Comparison of ENCODE assay signal across 22 mouse cellular contexts in the genomic region with DNA sequence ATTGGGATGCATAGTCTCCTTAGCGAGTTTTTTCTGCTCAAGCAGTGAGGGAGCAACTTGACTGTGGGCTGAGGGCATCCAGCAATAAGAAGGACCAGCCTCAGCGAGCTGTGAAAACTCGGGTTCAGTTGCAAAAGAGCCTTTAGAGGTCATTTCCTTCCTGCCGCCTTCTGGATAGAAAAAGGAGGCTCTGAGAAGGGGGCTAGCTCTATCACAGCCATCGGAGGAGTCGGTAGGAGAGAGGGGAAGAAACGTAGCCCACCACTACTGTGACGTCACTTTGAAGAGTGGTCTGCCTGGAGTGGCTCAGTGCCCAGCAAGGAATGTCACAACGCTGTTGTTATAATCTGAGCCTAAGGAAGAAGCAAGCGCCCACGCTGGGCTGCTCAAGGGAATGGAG. TPM values are rescaled to one million over a fixed set of nuclear protein-coding genes. Genes with fewer than 3 reads are reported as not detected.
DNase-seq lines count a peak whose midpoint lies in the region; ATAC-seq and TF ChIP-seq lines count a peak whose summit lies in the region.
"Had no signal": no experiment of that assay in that cellular context is flagged by ENCODE, and none has a peak within 500 bp of the region (broad histone marks: within the 10 kb centered on the region; RNA-seq: fewer than 3 reads in every experiment).

No protein-coding gene starts in this region.

- no peak for DNase-seq in heart, adult 18-20 months
- DNase-seq in lung, embryonic 14.5 days = peak; percentile 50
- DNase-seq in lung, adult 18-20 months = no peak
- DNase-seq in CH12.LX (ENCODE audit: extremely low read depth) = no peak
- DNase-seq in adrenal gland, postnatal 36 days = no peak
- DNase-seq: cerebellum, adult 2 months; cerebellum, postnatal 25 days; embryo, embryonic 11 days; gastrocnemius, postnatal 10 days; midbrain, embryonic 14.5 days; right cerebral cortex, postnatal 14 days had no signal

- in situ Hi-C loops in CH12.LX (cut with MboI; ENCODE audit: low pct_ligation_motif_present, low pct_unique_long_range_greater_than_20kb, low sequenced_read_pairs) = no loop called here

- TF ChIP-seq CTCF in lung, embryonic 14.5 days (IDR thresholded peaks at IDR 0.05; ENCODE audit: low read depth) = no peak
- TF ChIP-seq CTCF in CH12.LX (conservative IDR thresholded peaks at IDR 0.05 in 1 of 2, IDR thresholded peaks at IDR 0.05 in 1 of 2; ENCODE audit: low read depth in 2 of 2, low read length in 2 of 2) = no peak

- no peaks in the 10 kb centered on the region for H3K9me3 ChIP-seq in heart, embryonic 13.5 days
- no peaks in the 10 kb centered on the region for H3K9me3 ChIP-seq in lung, embryonic 14.5 days (ENCODE audit: low read depth, low read length)
- H3K9me3 ChIP-seq in CH12.LX (replicated peaks; ENCODE audit: low read length) = no peaks in the 10 kb centered on the region
- H3K9me3 ChIP-seq in hindbrain, embryonic 13.5 days = no peaks in the 10 kb centered on the region
- H3K9me3 ChIP-seq: embryonic facial prominence, embryonic 13.5 days; forebrain, embryonic 12.5 days; limb, embryonic 13.5 days; neural tube, embryonic 12.5 days had no signal

- 45% methylated on average over 11 of the region's 11 CpGs for WGBS in heart, embryonic 13.5 days
- WGBS in lung, embryonic 14.5 days = 48% methylated on average over 11 of the region's 11 CpGs
- WGBS in hindbrain, embryonic 13.5 days = 79% methylated on average over 11 of the region's 11 CpGs

- H3K4me3 ChIP-seq in heart, embryonic 13.5 days = no peak overlapping the region
- no peak overlapping the region for H3K4me3 ChIP-seq in lung, embryonic 14.5 days (ENCODE audit: low read depth, low read length)
- no peak overlapping the region for H3K4me3 ChIP-seq in CH12.LX (replicated peaks in 1 of 3; ENCODE audit: low read depth in 2 of 3, low read length in 2 of 3, poor library complexity in 1 of 3)
- H3K4me3 ChIP-seq in hindbrain, embryonic 13.5 days = no peak overlapping the region
- H3K4me3 ChIP-seq: embryonic facial prominence, embryonic 13.5 days; erythroblast, embryonic 14.5 days; forebrain, embryonic 12.5 days; limb, embryonic 13.5 days; neural tube, embryonic 12.5 days had no signal

- dilution Hi-C loops in CH12.LX (cut with MboI; ENCODE audit: extremely low pct_ligation_motif_present, extremely low pct_unique_long_range_greater_than_20kb, low sequenced_read_pairs) = no loop called here

- ATAC-seq in heart, embryonic 13.5 days (ENCODE audit: extremely low read depth, insufficient number of reproducible peaks, low FRiP score, low TSS enrichment) = no peak
- ATAC-seq in lung, embryonic 14.5 days (ENCODE audit: insufficient read depth) = 0 out of 2 replicates have a peak, but pooled peaks have one; percentile 32
- ATAC-seq in granulocyte monocyte progenitor cell, adult 5-6 weeks (replicated peaks; ENCODE audit: poor library complexity, severe bottlenecking) = peak; percentile 61
- ATAC-seq in hindbrain, embryonic 13.5 days (ENCODE audit: low FRiP score) = no peak
- ATAC-seq: hindbrain, embryonic 16.5 days; intestine, embryonic 16.5 days had no signal

- no peak for TF ChIP-seq EP300 in CH12.LX (IDR thresholded peaks at IDR 0.05; ENCODE audit: low read length)

- TF ChIP-seq POLR2A in CH12.LX (IDR thresholded peaks at IDR 0.05; ENCODE audit: low read depth, low read length) = no peak

- peaks cover 32% of the 10 kb centered on the region for H3K4me1 ChIP-seq in heart, embryonic 13.5 days
- H3K4me1 ChIP-seq in lung, embryonic 14.5 days (ENCODE audit: insufficient read depth) = peaks cover 17% of the 10 kb centered on the region
- peaks cover 74 to 95% of the 10 kb centered on the region in 2 experiments for H3K4me1 ChIP-seq in CH12.LX (ENCODE audit: control insufficient read depth in 1 of 2, insufficient read depth in 2 of 2)
- H3K4me1 ChIP-seq in hindbrain, embryonic 13.5 days (replicated peaks) = peaks cover 6% of the 10 kb centered on the region; the same call in 1 of the 2 replicates
- H3K4me1 ChIP-seq: embryonic facial prominence, embryonic 13.5 days; neural tube, embryonic 12.5 days had no signal

- H3K27ac ChIP-seq in heart, embryonic 13.5 days (replicated peaks) = peak overlapping the region; percentile 55
- no peak overlapping the region for H3K27ac ChIP-seq in lung, embryonic 14.5 days (ENCODE audit: low read depth)
- peak overlapping the region; percentile 67 for H3K27ac ChIP-seq in CH12.LX (ENCODE audit: insufficient read depth, low read depth)
- H3K27ac ChIP-seq in hindbrain, embryonic 13.5 days = no peak overlapping the region
- H3K27ac ChIP-seq: embryonic facial prominence, embryonic 13.5 days; forebrain, embryonic 12.5 days; limb, embryonic 13.5 days; neural tube, embryonic 12.5 days had no signal

- H3K36me3 ChIP-seq in heart, embryonic 13.5 days = no peaks in the 10 kb centered on the region
- no peaks in the 10 kb centered on the region for H3K36me3 ChIP-seq in lung, embryonic 14.5 days (ENCODE audit: insufficient read depth)
- H3K36me3 ChIP-seq in CH12.LX (replicated peaks in 1 of 2; ENCODE audit: control insufficient read depth in 1 of 2, insufficient read depth in 1 of 2, low read length in 1 of 2) = peaks cover 17 to 48% of the 10 kb centered on the region in 2 experiments
- no peaks in the 10 kb centered on the region for H3K36me3 ChIP-seq in hindbrain, embryonic 13.5 days
- H3K36me3 ChIP-seq: embryonic facial prominence, embryonic 13.5 days; forebrain, embryonic 12.5 days; limb, embryonic 13.5 days; neural tube, embryonic 12.5 days had no signal

- H3K4me2 ChIP-seq in heart, embryonic 13.5 days = no peak overlapping the region
- no peak overlapping the region for H3K4me2 ChIP-seq in lung, embryonic 14.5 days
- H3K4me2 ChIP-seq in CH12.LX (ENCODE audit: insufficient read depth, low read depth, poor library complexity, severe bottlenecking) = peak overlapping the region; percentile 64
- H3K4me2 ChIP-seq in hindbrain, embryonic 13.5 days = no peak overlapping the region
- H3K4me2 ChIP-seq: embryonic facial prominence, embryonic 13.5 days; forebrain, embryonic 12.5 days; limb, embryonic 13.5 days; neural tube, embryonic 12.5 days had no signal

- H3K27me3 ChIP-seq in heart, embryonic 13.5 days (replicated peaks) = no peaks in the 10 kb centered on the region
- H3K27me3 ChIP-seq in lung, embryonic 14.5 days (ENCODE audit: insufficient read depth, low read length) = no peaks in the 10 kb centered on the region
- no peaks in the 10 kb centered on the region for H3K27me3 ChIP-seq in CH12.LX (replicated peaks)
- no peaks in the 10 kb centered on the region for H3K27me3 ChIP-seq in hindbrain, embryonic 13.5 days
- H3K27me3 ChIP-seq: embryonic facial prominence, embryonic 13.5 days; forebrain, embryonic 12.5 days; limb, embryonic 13.5 days; neural tube, embryonic 12.5 days had no signal

- no peak for TF ChIP-seq RAD21 in CH12.LX (IDR thresholded peaks at IDR 0.05; ENCODE audit: low read depth, low read length)

- H3K9ac ChIP-seq in heart, embryonic 13.5 days = no peak overlapping the region
- no peak overlapping the region for H3K9ac ChIP-seq in lung, embryonic 14.5 days
- H3K9ac ChIP-seq in CH12.LX (ENCODE audit: insufficient read depth, low read depth) = peak overlapping the region; percentile 49
- H3K9ac ChIP-seq in hindbrain, embryonic 13.5 days = no peak overlapping the region
- H3K9ac ChIP-seq: embryonic facial prominence, embryonic 13.5 days; forebrain, embryonic 12.5 days; limb, embryonic 13.5 days; neural tube, embryonic 12.5 days had no signal

- no peaks in the 10 kb centered on the region; the same call in none of the 2 replicates for H3K79me2 ChIP-seq in CH12.LX (replicated peaks; ENCODE audit: control insufficient read depth, extremely low read depth, insufficient read depth, poor library complexity, severe bottlenecking)

TF ChIP-seq in CH12.LX, 34 proteins besides CTCF, POLR2A, EP300 and RAD21:
- no peak for TF ChIP-seq MXI1 (IDR thresholded peaks at IDR 0.05; ENCODE audit: low read depth, low read length)

RNA-seq across cellular contexts. Expression of a gene that starts 10.4 kb away (rescaled TPM):
- polyA plus RNA-seq in heart, embryonic 13.5 days (2015; fragmentation: Nextera tagmentation; extraction: Ambion mirVana) = 3.4 and 4.6 TPM in 2 replicates
- 1 to 10 TPM; 4.3 to 6.9 TPM for total RNA-seq in heart, adult 18-20 months (2021)
- polyA plus RNA-seq in lung, embryonic 14.5 days (2014; fragmentation: Nextera tagmentation; extraction: Ambion mirVana) = 7.3 and 8.0 TPM in 2 replicates
- 7.1 and 14.4 TPM in 2 replicates for total RNA-seq in CH12.LX (2012; rRNA removed)
- total RNA-seq in CH12.LX (2014; rRNA removed) = 2.5 and 3.2 TPM in 2 replicates
- 6.4 and 7.6 TPM in 2 replicates for polyA plus RNA-seq in CH12.LX (2012; ENCODE audit: insufficient read length, low read depth)
- total RNA-seq in granulocyte monocyte progenitor cell, adult 5-6 weeks (2014; fragmentation: Nextera tagmentation) = 0.79 and 0.80 TPM in 2 replicates
- 1.1 and 2.4 TPM in 2 replicates for total RNA-seq in granulocyte monocyte progenitor cell, adult 5-6 weeks (2017)
- 3.1 and 3.9 TPM in 2 replicates for polyA plus RNA-seq in hindbrain, embryonic 13.5 days (2015; fragmentation: Nextera tagmentation; extraction: Ambion mirVana)
- total RNA-seq in adrenal gland, postnatal 36 days (2021) = 1 to 10 TPM; 2.9 to 3.9 TPM
- total RNA-seq: MEL had no signal
- polyA plus RNA-seq: erythroblast, embryonic 14.5 days had no signal

Comparison
In these comparisons a context has a peak if more than half of its experiments do, and no peak if none do; other contexts are left out.
1. ATAC-seq: peak in lung, embryonic 14.5 days (single experiment) and granulocyte monocyte progenitor cell, adult 5-6 weeks (single experiment); none in heart, embryonic 13.5 days (single experiment) and hindbrain, embryonic 13.5 days (single experiment).
2. H3K27ac ChIP-seq: peak in heart, embryonic 13.5 days (single experiment) and CH12.LX (single experiment); none in lung, embryonic 14.5 days (single experiment) and hindbrain, embryonic 13.5 days (single experiment).